Mouse (Mus musculus) thymus, postnatal 0 days (tissue): ENCODE results near the gene Eif2b2. TPM values are rescaled to one million over a fixed set of nuclear protein-coding genes. Genes with fewer than 3 reads are reported as not detected.
A peak's percentile ranks its signal among the peaks of the same experiment; 100 is the strongest.

Experiments used
- DNase-seq: peaks from one replicate; pipeline ENCODE4 v3.0.0-alpha.2; 2015; ENCODE audit warnings: low spot score
- polyA plus RNA-seq: library from polyadenylated mRNA; unstranded; fragments of >200 nt; fragmentation: Nextera tagmentation; extraction: Ambion mirVana; gene quantifications from 2 replicates; pipeline ENCODE4 v1.2.1, GENCODE M21; 2015

Eif2b2 gene
- polyA plus RNA-seq, 1 experiment from 2014 or later, result 110 TPM

- DNase-seq, result no peak
Observed at GRCm38 (mm10) chr12:85193923-85194622, 25.2 kb upstream of the Eif2b2 start.

GRCm38 (mm10) chr12:85194623-85195018 lies 24.7 kb upstream of the Eif2b2 start:
- DNase-seq, result no peak

DNA sequence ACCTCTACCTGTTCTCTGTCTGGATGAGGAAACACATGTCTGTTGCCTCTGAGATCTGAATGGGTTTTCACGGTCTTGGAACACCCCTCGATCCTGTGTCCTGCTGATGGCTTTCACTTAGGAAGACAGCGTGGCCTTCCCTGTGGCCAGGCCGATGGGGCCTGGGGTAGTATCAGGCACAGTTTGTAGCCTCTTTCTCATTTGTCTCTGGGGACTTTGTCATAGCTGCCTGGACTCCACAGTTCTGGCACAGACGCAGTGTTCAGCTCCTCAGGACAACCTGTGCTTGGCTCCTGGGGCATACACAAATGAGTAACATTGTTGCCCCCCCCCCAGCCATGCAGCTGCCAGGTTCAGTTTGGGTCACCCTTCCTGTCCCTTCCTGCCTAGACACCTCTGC lies 24.2 kb upstream of the Eif2b2 start:
- no peak for DNase-seq

- DNase-seq, result no peak
Observed at GRCm38 (mm10) chr12:85196191-85196590, 23.1 kb upstream of the Eif2b2 start.

DNA sequence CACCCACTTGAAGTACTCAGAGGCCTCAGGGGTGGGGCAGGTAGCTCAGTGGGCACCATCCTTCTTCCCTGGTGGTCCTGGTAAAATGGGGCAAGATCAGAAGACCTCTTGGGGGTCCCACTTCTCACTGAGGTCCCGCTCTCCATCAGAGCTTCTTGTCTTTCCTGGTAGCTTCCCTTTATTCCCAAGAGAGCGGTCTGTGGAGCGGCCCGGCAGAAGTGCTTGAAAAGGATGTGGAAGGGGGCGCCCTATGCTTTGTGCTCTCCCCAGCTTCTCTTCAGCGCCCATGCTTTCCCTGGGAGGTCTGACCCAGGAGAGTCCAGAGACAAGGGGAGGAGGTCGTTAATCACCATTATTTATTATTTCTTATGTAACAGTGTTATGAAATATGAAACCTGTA lies 21.9 kb upstream of the Eif2b2 start:
- no peak for DNase-seq

- no peak for DNase-seq
Observed at GRCm38 (mm10) chr12:85197936-85198335, 21.3 kb upstream of the Eif2b2 start.

DNA sequence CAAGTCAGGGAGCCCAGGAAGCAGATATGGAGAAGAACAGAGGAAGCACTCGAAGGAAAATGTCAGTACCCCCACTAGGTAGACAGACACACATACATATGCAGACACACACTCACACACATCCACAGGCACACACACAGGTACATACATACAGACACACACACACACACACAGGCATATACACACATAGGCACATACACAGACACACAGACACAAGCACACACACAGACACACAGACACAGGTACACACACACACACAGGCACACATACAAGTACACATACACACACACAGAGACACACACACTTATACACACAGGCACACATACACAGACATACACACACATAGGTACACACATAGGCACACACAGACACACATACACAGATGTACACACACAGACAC lies 19.3 kb upstream of the Eif2b2 start:
- DNase-seq, result no peak

DNA sequence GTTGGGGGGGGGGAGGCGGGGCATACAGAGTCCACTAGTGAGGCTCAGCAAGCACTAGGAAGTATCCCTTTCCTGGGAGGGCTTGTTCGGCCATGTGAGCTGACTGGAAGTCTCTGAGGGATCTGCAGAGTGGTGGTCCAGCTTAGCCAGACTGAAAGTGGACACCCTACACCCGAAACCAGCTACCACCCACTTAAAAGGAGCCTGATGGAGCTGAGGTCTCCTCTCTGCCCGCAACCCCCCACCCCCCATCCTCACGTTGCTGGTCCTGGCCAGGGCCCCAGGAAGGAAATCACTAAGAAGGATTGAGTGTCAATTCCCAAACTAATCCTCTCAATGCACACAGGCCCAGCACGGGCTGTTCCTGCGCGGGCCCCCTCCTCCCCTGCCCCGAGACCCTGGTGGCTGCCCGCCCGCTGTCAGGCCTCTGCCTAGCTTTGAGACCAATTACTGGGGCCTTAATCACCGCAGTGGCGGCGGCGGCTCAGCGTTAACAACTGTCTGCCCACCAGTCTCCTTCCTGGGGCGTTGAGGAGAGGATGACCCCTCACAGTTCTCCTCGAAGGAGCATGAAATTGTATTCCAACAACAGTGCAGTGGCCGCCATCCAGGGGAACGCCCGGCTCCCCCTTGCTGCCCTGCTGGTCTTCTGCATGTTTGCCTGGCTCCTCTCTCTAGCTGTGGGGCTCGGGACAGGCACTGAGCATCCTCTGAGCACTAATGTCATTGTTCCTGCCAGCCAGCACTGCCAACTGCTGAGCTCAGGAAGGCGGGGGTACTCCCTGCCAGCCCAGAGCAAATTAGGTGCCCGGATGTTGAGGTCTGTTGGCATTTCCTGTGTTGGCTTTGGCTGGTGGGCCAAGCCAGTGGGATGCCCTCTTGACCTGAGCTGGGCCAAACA lies 18.1 kb upstream of the Eif2b2 start:
- no peak for DNase-seq

DNA sequence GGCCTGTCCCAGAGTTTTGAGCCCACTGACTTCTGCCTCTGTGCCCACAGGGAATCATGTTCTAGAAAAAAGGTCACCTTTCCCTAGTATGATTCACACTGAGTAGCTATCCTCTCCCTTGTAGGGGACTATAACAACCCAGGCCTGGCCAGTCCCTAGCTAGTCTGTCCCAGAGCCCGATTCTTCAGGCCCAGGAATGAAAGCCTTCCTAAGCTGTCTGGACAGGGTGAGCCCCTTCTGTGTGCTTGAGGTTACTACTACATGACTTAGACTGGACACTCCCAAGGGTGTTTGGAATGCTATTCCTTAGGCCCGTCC lies 17.5 kb upstream of the Eif2b2 start:
- no peak for DNase-seq

DNA sequence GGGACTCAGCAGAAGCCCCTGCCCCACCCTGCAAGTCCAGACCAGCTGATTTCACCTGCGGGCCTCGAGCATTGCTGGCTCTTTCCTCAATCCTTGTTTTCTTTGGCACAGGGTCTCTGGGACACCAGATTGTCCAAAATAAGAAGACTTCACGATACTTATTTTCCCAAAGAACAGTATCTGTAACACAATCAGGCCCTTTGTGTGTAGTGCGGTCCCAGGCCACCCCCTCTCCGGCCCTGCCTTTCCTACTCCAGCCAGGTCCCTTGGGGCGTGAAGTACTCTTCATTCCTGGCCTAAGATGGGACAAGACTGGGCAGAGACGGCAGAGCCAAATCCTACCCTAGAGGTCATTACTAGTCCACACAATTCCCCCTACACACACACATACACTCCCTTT lies 17.1 kb upstream of the Eif2b2 start:
- no peak for DNase-seq

- DNase-seq, result no peak
Observed at GRCm38 (mm10) chr12:85203699-85204098, 15.6 kb upstream of the Eif2b2 start.

GRCm38 (mm10) chr12:85204105-85204504 lies 15.2 kb upstream of the Eif2b2 start:
- DNase-seq, result no peak

DNA sequence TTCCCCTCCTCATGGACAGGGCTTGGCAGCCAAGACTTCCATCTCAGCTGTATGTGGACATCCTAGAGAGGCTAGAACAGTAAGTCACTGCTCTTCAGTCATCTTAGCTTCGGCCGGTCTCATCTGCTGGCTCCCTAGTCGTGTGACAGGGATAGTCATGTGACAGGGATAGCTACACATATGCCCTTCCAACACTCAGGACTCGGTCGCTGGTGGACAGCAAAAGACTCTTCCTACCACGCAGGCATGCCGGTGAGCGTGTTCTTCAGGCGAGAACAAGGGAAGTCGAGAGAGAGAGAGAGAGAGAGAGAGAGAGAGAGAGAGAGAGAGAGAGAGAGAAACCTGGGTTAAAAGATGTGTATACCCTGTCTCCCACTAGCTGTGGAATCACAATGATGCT lies 13.9 kb upstream of the Eif2b2 start:
- DNase-seq, result no peak

- DNase-seq, result peak; percentile 37
Observed at GRCm38 (mm10) chr12:85208687-85209199, 10.5 kb upstream of the Eif2b2 start.

- no peak for DNase-seq
Observed at GRCm38 (mm10) chr12:85215031-85215430, 4.2 kb upstream of the Eif2b2 start.

GRCm38 (mm10) chr12:85217733-85218310 lies 1.5 kb upstream of the Eif2b2 start:
- no peak for DNase-seq

GRCm38 (mm10) chr12:85219905-85220290 lies 617 bp downstream of the Eif2b2 start:
- peak; percentile 60 for DNase-seq

GRCm38 (mm10) chr12:85227227-85227626 lies 7.9 kb downstream of the Eif2b2 start:
- no peak for DNase-seq

GRCm38 (mm10) chr12:85227876-85228599 lies 8.8 kb downstream of the Eif2b2 start:
- no peak for DNase-seq

DNA sequence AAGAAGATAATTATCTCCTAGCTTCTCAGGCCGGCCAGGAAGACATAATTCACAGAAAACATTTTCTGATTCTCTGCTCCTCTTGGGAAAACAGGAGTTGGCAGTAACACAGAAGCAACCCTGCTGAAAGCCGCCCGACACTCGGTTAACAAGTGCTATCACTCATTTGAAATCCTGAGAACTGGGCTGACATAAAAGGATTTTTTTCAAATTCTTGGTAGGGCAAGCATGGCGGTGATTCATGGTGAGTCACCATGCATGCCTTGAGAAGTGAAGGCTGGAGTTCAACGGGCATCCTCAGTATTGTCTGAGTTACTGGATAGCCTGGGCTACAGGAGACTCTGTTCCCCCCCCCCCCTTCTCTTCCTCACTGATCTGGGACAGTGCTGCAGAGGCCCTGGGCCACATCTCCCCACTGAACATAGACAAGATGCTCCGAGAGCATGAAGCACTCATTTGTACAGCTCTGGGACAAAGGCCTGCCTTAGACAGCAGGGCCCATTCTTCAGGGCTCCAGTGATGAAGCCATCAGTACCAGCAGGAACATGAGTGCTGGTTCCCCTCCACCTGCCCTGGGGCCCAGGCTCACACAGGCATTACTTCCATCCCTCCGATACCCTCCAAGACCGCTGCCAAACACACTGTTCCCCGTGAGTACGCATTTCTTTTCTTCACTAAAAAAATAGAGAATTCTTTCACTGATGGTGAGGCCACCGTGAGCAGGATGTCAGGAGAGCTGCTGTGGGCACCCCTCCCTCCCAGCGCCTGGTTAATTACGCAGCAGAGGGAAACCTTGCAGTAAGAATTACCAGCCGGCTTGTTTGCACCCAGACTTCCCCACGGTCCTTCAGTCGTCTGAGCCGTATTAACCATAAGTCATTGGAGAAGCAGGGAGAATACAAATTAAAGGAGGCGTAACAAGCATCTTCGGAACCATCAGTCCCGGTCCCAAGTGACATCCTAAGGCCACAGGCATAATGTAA lies 14.4 kb downstream of the Eif2b2 start:
- DNase-seq, result no peak
